Mouse (Mus musculus): ENCODE results near the gene Pml.

DNA sequence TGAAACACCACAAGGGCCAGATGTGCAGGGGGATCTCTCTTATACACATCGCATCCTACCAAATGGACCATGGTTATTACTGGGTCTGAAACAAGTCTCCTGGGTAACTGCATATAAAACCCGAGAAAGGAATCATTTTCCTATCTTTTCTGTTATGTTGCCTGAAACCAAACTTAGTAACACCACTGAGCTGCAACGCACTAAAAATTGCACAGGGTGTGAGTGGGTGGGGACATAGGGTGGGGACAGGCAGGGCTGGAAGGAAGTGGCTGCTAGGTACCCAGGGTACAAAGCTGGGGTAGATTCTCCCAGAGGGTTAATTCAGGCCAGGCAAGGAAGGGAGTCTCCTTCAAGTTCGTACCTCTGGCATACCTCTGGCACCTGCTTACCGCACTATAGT lies 6.9 kb downstream of the Pml start:
- TF ChIP-seq CTCF (IDR thresholded peaks at IDR 0.05; ENCODE audit: low read depth, low read length) (no peak), GATA1 (IDR thresholded peaks at IDR 0.05; ENCODE audit: borderline replicate concordance, low read length) (no peak), POLR2AphosphoS5 (IDR thresholded peaks at IDR 0.05; ENCODE audit: insufficient replicate concordance, low read depth, low read length) (no peak)

Measured in G1E (cell line).